ENCODE assay signal across 13 mouse cellular contexts in genomic region chr13:112287135-112287534, GRCm38 (mm10). TPM values are rescaled to one million over a fixed set of nuclear protein-coding genes. Genes with fewer than 3 reads are reported as not detected.
DNase-seq lines count a peak whose midpoint lies in the region; ATAC-seq lines count a peak whose summit lies in the region.
"Had no signal": no experiment of that assay in that cellular context is flagged by ENCODE, and none has a peak within 500 bp of the region (broad histone marks: within the 10 kb centered on the region; RNA-seq: fewer than 3 reads in every experiment).

No protein-coding gene starts in this region.

- no peak for ATAC-seq in activated CD4-positive, CD25-positive, alpha-beta regulatory T cell, adult 4 months

- DNase-seq in 416B (ENCODE audit: low read depth) = peak; percentile 56
- peak; percentile 66 for DNase-seq in CD4-positive helper T cell, adult 2 months (ENCODE audit: low read depth, low spot score)
- peak; percentile 26 for DNase-seq in Muller cell, postnatal 12 days (ENCODE audit: inconsistent ontology term)
- DNase-seq in induced T-regulatory cell, adult 2 months (ENCODE audit: low read depth) = peak; percentile 90
- DNase-seq in heart, adult 8-10 months (ENCODE audit: low spot score) = no peak
- DNase-seq in kidney, postnatal 25 days = no peak
- DNase-seq: gastrocnemius, postnatal 25 days; heart, postnatal 4 days; left cerebral cortex, postnatal 4 days; lung, postnatal 36 days; spleen, adult 18-20 months had no signal

RNA-seq across cellular contexts. Expression of gene Ankrd55, which starts 1.1 kb away (rescaled TPM):
- polyA plus RNA-seq in activated CD4-positive, CD25-positive, alpha-beta regulatory T cell, adult 4 months (2017; shearing (Covaris generic)) = 10 to 100 TPM in 1 of 2 experiments, 1 to 10 TPM in 1; 8.3 to 15.4 TPM
- total RNA-seq in heart, adult 8-10 months (2022) = 1 to 10 TPM; 1.6 to 2.7 (median 2.4) TPM
- total RNA-seq: gastrocnemius, postnatal 25 days; heart, postnatal 4 days; neutrophil, adult 5-6 weeks had no signal

Comparison
In these comparisons a context has a peak if more than half of its experiments do, and no peak if none do; other contexts are left out.
1. DNase-seq: peak in 416B (single experiment), CD4-positive helper T cell, adult 2 months (single experiment), Muller cell, postnatal 12 days (single experiment) and induced T-regulatory cell, adult 2 months (single experiment); none in heart, adult 8-10 months (single experiment) and kidney, postnatal 25 days (0 of 2).